Mouse (Mus musculus) left cerebral cortex, adult 18-20 months (tissue): ENCODE results near the gene Grm8. TPM values are rescaled to one million over a fixed set of nuclear protein-coding genes. Genes with fewer than 3 reads are reported as not detected.
"Not testable (repeated sequence)": the region's sequence is repeated elsewhere in the genome, so short reads cannot be mapped to it uniquely, and the experiment has no call there.

Source experiments
- DNase-seq, 2 experiments: peaks; one replicate each; pipeline ENCODE4 v3.0.0; 2021 to 2022; ENCODE audit warnings: low spot score in 2 of 2, mixed read lengths in 1 of 2
- total RNA-seq, 2 experiments: library from RNA; stranded (reverse); gene quantifications; 2 replicates each; pipeline ENCODE4 v1.2.3; 2021

Grm8 gene
- total RNA-seq, 2 experiments from 2014 or later = 19.3 to 21.7 TPM

- no peak for DNase-seq
Observed at GRCm38 (mm10) chr6:27888391-27888790, 246.6 kb downstream of the Grm8 start.

- DNase-seq = no peak
Observed at GRCm38 (mm10) chr6:27887922-27888321, 247.1 kb downstream of the Grm8 start.

- no peak for DNase-seq
Observed at GRCm38 (mm10) chr6:27885786-27886185, 249.2 kb downstream of the Grm8 start.

- no peak for DNase-seq
Observed at GRCm38 (mm10) chr6:27849644-27850043, 285.3 kb downstream of the Grm8 start.

- no peak for DNase-seq
Observed at GRCm38 (mm10) chr6:27836159-27836558, 298.8 kb downstream of the Grm8 start.

GRCm38 (mm10) chr6:27819735-27820134 lies 315.2 kb downstream of the Grm8 start:
- DNase-seq = not testable (repeated sequence)

- no peak for DNase-seq
Observed at GRCm38 (mm10) chr6:27812789-27813188, 322.2 kb downstream of the Grm8 start.

- peak in 1 of 2 experiments; percentile 11 for DNase-seq
Observed at GRCm38 (mm10) chr6:27809996-27810395, 325.0 kb downstream of the Grm8 start.

GRCm38 (mm10) chr6:27806741-27807140 lies 328.2 kb downstream of the Grm8 start:
- DNase-seq = no peak

- no peak for DNase-seq
Observed at GRCm38 (mm10) chr6:27800881-27801572, 334.0 kb downstream of the Grm8 start.

GRCm38 (mm10) chr6:27798735-27799134 lies 336.2 kb downstream of the Grm8 start:
- DNase-seq = no peak

GRCm38 (mm10) chr6:27789566-27789965 lies 345.4 kb downstream of the Grm8 start:
- DNase-seq = peak in 1 of 2 experiments; percentile 8

- DNase-seq = peak in 1 of 2 experiments; percentile 50
Observed at GRCm38 (mm10) chr6:27789151-27789550, 345.8 kb downstream of the Grm8 start.

GRCm38 (mm10) chr6:27782251-27782650 lies 352.7 kb downstream of the Grm8 start:
- no peak for DNase-seq

- DNase-seq = no peak
Observed at GRCm38 (mm10) chr6:27781371-27781770, 353.6 kb downstream of the Grm8 start.

- DNase-seq = no peak
Observed at GRCm38 (mm10) chr6:27775646-27776271, 359.2 kb downstream of the Grm8 start.

GRCm38 (mm10) chr6:27762061-27762460 lies 372.9 kb downstream of the Grm8 start:
- peak; percentile 24 to 32 for DNase-seq

GRCm38 (mm10) chr6:27753290-27753829 lies 381.6 kb downstream of the Grm8 start:
- no peak for DNase-seq

GRCm38 (mm10) chr6:27746493-27746892 lies 388.5 kb downstream of the Grm8 start:
- DNase-seq = no peak

- no peak for DNase-seq
Observed at GRCm38 (mm10) chr6:27745693-27746451, 389.1 kb downstream of the Grm8 start.

- DNase-seq = peak; percentile 5 to 14
Observed at GRCm38 (mm10) chr6:27689382-27689781, 445.6 kb downstream of the Grm8 start.
